Mouse (Mus musculus) spleen, adult 2 months (tissue): ENCODE measurements around the gene Ywhaq. TPM values are rescaled to one million over a fixed set of nuclear protein-coding genes. Genes with fewer than 3 reads are reported as not detected.

ENCODE experiments used
- DNase-seq, 2 experiments: peaks; one replicate each; pipeline versions ENCODE4 v3.0.0 to v3.0.0-alpha.2; 2012 to 2021; ENCODE audit warnings: low spot score in 2 of 2, low read depth in 1 of 2
- H3K27ac ChIP-seq: fragments of 200-500 bp; 2 replicates; pipeline ENCODE4 v1.5.1; 2012; ENCODE audit warnings: low read length, inconsistent platforms; ENCODE audit not compliant: insufficient read depth
- H3K27me3 ChIP-seq: fragments of 200-500 bp; 2 replicates; pipeline ENCODE4 v1.6.1; 2012; ENCODE audit warnings: mild to moderate bottlenecking, moderate library complexity, low read length, inconsistent platforms; ENCODE audit not compliant: control insufficient read depth, insufficient read depth
- H3K36me3 ChIP-seq: fragments of 200-500 bp; 2 replicates; pipeline ENCODE4 v1.6.1; 2012; ENCODE audit warnings: mild to moderate bottlenecking, low read length, inconsistent platforms; ENCODE audit not compliant: control insufficient read depth, insufficient read depth
- H3K4me1 ChIP-seq: fragments of 200-500 bp; 2 replicates; pipeline ENCODE4 v1.6.1; 2011; ENCODE audit warnings: inconsistent platforms; ENCODE audit not compliant: control insufficient read depth, insufficient read depth, insufficient read length
- H3K4me3 ChIP-seq: fragments of 200-500 bp; 2 replicates; pipeline ENCODE4 v1.5.1; 2011; ENCODE audit warnings: mild to moderate bottlenecking, inconsistent platforms; ENCODE audit not compliant: insufficient read depth, insufficient read length; ENCODE audit errors: extremely low read depth
- CTCF ChIP-seq: fragments of 200-500 bp; IDR thresholded peaks from 2 replicates; pipeline ENCODE4 v1.5.1; 2011; ENCODE audit warnings: mild to moderate bottlenecking, inconsistent platforms; ENCODE audit not compliant: insufficient read depth, insufficient read length, insufficient replicate concordance; ENCODE audit errors: extremely low read depth
- POLR2A ChIP-seq: fragments of 200-500 bp; IDR thresholded peaks from 2 replicates; pipeline ENCODE4 v1.6.1; 2011; ENCODE audit warnings: low read depth, low read length, inconsistent platforms
- WGBS: fragments of 180-500 bp; shearing (Covaris S2); methylation state at CpG from one replicate; pipeline ENCODE4 v1.1.7; 2018; 5-methylcytosine and 5-hydroxymethylcytosine counted together
- polyA plus RNA-seq: library from polyadenylated mRNA; depleted of rRNA; stranded (reverse); fragments of >200 nt; gene quantifications from 2 replicates; pipeline ENCODE4 v1.2.3, GENCODE M21; 2012

Ywhaq gene
- polyA plus RNA-seq, 1 experiment = 38.6 TPM

GRCm38 (mm10) chr12:21451351-21451750, 33.9 kb upstream of the Ywhaq start:
- no peak overlapping the region for H3K27ac ChIP-seq
- no peak overlapping the region for H3K4me3 ChIP-seq
- peak in 1 of 2 experiments; percentile 63 for DNase-seq
- WGBS = 68% methylated on average over 2 of the region's 2 CpGs
- H3K27me3 ChIP-seq = no peaks in the 10 kb centered on the region
- no peaks in the 10 kb centered on the region; the same call in 1 of the 2 replicates for H3K4me1 ChIP-seq
- H3K36me3 ChIP-seq = no peaks in the 10 kb centered on the region
- no peak for TF ChIP-seq CTCF
- no peak for TF ChIP-seq POLR2A

- Histone ChIP-seq H3K36me3 (no peaks in the 10 kb centered on the region), H3K27me3 (no peaks in the 10 kb centered on the region), H3K27ac (no peak overlapping the region), H3K4me3 (no peak overlapping the region), H3K4me1 (no peaks in the 10 kb centered on the region)
- 94% methylated on average over 3 of the region's 3 CpGs for WGBS
- no peak for TF ChIP-seq POLR2A
- TF ChIP-seq CTCF = no peak
- no peak for DNase-seq
Measured at GRCm38 (mm10) chr12:21443783-21444182, 26.3 kb upstream of the Ywhaq start.

GRCm38 (mm10) chr12:21441870-21442269, 24.4 kb upstream of the Ywhaq start:
- no peaks in the 10 kb centered on the region for H3K4me1 ChIP-seq
- H3K27me3 ChIP-seq = no peaks in the 10 kb centered on the region
- WGBS = 89% methylated on average over 1 of the region's 1 CpGs
- H3K36me3 ChIP-seq = no peaks in the 10 kb centered on the region
- no peak for TF ChIP-seq CTCF
- TF ChIP-seq POLR2A = no peak
- DNase-seq = no peak
- no peak overlapping the region for H3K27ac ChIP-seq
- H3K4me3 ChIP-seq = no peak overlapping the region

- Histone ChIP-seq H3K4me1 (no peaks in the 10 kb centered on the region), H3K36me3 (no peaks in the 10 kb centered on the region), H3K27ac (no peak overlapping the region), H3K4me3 (no peak overlapping the region), H3K27me3 (no peaks in the 10 kb centered on the region)
- no peak for DNase-seq
- 84% methylated on average over 9 of the region's 9 CpGs for WGBS
- no peak for TF ChIP-seq POLR2A
- TF ChIP-seq CTCF = no peak
Measured at GRCm38 (mm10) chr12:21439428-21439827, 22.0 kb upstream of the Ywhaq start.

- Histone ChIP-seq H3K27ac (no peak overlapping the region), H3K4me3 (no peak overlapping the region), H3K4me1 (no peaks in the 10 kb centered on the region), H3K27me3 (no peaks in the 10 kb centered on the region), H3K36me3 (no peaks in the 10 kb centered on the region)
- WGBS = 86% methylated on average over 4 of the region's 4 CpGs
- no peak for DNase-seq
- TF ChIP-seq POLR2A (no peak), CTCF (no peak)
Measured at GRCm38 (mm10) chr12:21438750-21439394, 21.4 kb upstream of the Ywhaq start.

GRCm38 (mm10) chr12:21438294-21438693, 20.9 kb upstream of the Ywhaq start:
- no peak overlapping the region for H3K27ac ChIP-seq
- TF ChIP-seq POLR2A (no peak), CTCF (no peak)
- H3K4me3 ChIP-seq = no peak overlapping the region
- WGBS = 90% methylated on average over 3 of the region's 3 CpGs
- no peak for DNase-seq
- H3K4me1 ChIP-seq = no peaks in the 10 kb centered on the region
- H3K27me3 ChIP-seq = no peaks in the 10 kb centered on the region
- H3K36me3 ChIP-seq = no peaks in the 10 kb centered on the region

GRCm38 (mm10) chr12:21431950-21432349, 14.5 kb upstream of the Ywhaq start:
- Histone ChIP-seq H3K4me1 (no peaks in the 10 kb centered on the region), H3K27ac (no peak overlapping the region), H3K4me3 (no peak overlapping the region), H3K36me3 (no peaks in the 10 kb centered on the region), H3K27me3 (no peaks in the 10 kb centered on the region)
- no peak for DNase-seq
- TF ChIP-seq CTCF = no peak
- no peak for TF ChIP-seq POLR2A
- 91% methylated on average over 8 of the region's 8 CpGs for WGBS
